Mouse (Mus musculus) C2C12 (cell line): ENCODE results near the gene Med4. TPM values are rescaled to one million over a fixed set of nuclear protein-coding genes. Genes with fewer than 3 reads are reported as not detected.

Source experiments
- H3K27me3 ChIP-seq: one replicate; pipeline ENCODE4 v1.6.1; 2011; ENCODE audit not compliant: control insufficient read depth, insufficient read depth, insufficient read length
- H3K36me3 ChIP-seq: one replicate; pipeline ENCODE4 v1.6.1; 2011; ENCODE audit not compliant: control insufficient read depth, insufficient read depth
- H3K4me3 ChIP-seq: one replicate; pipeline ENCODE4 v1.5.1; 2011; ENCODE audit warnings: mild to moderate bottlenecking, control low read depth; ENCODE audit not compliant: poor library complexity, insufficient read depth, severe bottlenecking
- H3K79me2 ChIP-seq: one replicate; pipeline ENCODE4 v1.6.1; 2011; ENCODE audit not compliant: control insufficient read depth, insufficient read depth
- H3K79me3 ChIP-seq: one replicate; pipeline ENCODE4 v1.6.1; 2011; ENCODE audit warnings: low read depth, control low read depth
- H3ac ChIP-seq: one replicate; pipeline ENCODE3; 2011; ENCODE audit warnings: low read depth; ENCODE audit not compliant: control insufficient read depth, insufficient read length
- CEBPB ChIP-seq: IDR thresholded peaks from one replicate; pipeline ENCODE4 v1.6.1; 2011; ENCODE audit warnings: low read depth, mild to moderate bottlenecking, control low read depth, moderate library complexity
- CTCF ChIP-seq: IDR thresholded peaks from one replicate; pipeline ENCODE4 v1.5.1; 2011; ENCODE audit not compliant: control insufficient read depth, insufficient read depth, insufficient read length
- FOSL1 ChIP-seq: IDR thresholded peaks from one replicate; pipeline ENCODE4 v1.8.0; 2011; ENCODE audit warnings: mild to moderate bottlenecking, low read length; ENCODE audit not compliant: poor library complexity, insufficient read depth, severe bottlenecking
- MAX ChIP-seq: IDR thresholded peaks from one replicate; pipeline ENCODE4 v1.6.1; 2011; ENCODE audit warnings: mild to moderate bottlenecking, control low read depth
- MYOD1 ChIP-seq: IDR thresholded peaks from one replicate; pipeline ENCODE4 v1.6.1; 2011; ENCODE audit warnings: low read depth; ENCODE audit not compliant: control insufficient read depth, insufficient read length
- MYOG ChIP-seq: IDR thresholded peaks from one replicate; pipeline ENCODE4 v1.6.1; 2011; ENCODE audit not compliant: control insufficient read depth, insufficient read length; ENCODE audit errors: extremely low read depth
- USF1 ChIP-seq: IDR thresholded peaks from one replicate; pipeline ENCODE4 v1.6.1; 2011; ENCODE audit warnings: low read depth, mild to moderate bottlenecking, control low read depth, moderate library complexity
- long read RNA-seq, 2 experiments: library from polyadenylated mRNA; unstranded; transcript quantifications; one replicate each; pipeline ENCODE4 v2.0.0; 2019 to 2020
- polyA plus RNA-seq: library from polyadenylated mRNA; unstranded; fragments of >200 nt; fragmentation: generic; extraction: Trizol; gene quantifications from one replicate; pipeline ENCODE4 v1.2.1, GENCODE M21; 2012; ENCODE audit warnings: missing spikeins

Gene Med4
- polyA plus RNA-seq = 31.6 TPM
- long read RNA-seq, experiment 1, transcript Med4-201 (7 exons, 1,328 nt) = major isoform, 40 of 43 reads
- long read RNA-seq, experiment 1, partial matches to known transcripts = 3 of 43 reads
- long read RNA-seq, experiment 1, other reads (novel, unspliced or antisense) = 0 of 43 reads
- long read RNA-seq, experiment 2, transcript Med4-201 (7 exons, 1,328 nt) = major isoform, 74 of 77 reads
- long read RNA-seq, experiment 2, partial matches to known transcripts = 0 of 77 reads
- long read RNA-seq, experiment 2, other reads (novel, unspliced or antisense) = 3 of 77 reads

DNA sequence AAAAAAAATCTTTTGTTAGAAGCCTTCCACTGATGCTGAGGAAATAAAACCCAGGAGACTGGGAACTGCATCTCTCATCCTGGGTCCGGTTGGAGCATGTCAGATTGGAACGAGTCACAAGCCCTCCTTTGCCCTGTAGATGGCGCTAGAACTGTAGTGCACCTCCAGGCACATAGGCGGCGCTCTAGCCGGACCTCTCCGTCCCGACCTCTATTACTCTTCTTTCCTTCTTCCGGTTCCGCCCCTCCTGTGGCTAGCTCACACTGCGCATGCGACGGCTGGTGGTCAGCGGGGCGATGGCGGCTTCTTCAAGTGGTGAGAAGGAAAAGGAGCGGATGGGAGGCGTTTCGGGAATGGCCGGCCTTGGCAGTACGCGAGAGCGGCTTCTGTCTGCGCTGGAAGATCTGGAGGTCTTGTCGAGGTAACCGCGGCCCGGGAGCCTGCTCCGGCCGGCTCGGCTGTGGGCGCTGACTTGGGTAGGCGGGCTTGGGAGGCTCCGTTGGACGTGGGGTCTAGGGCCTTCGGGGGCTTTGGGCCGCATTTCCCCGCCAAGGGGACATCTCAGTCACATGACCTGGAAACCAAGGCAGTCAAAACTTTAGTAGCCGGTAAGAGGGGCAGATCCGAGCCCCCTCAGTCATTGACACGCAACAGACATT is at the start of gene Med4:
Gene Med4, plus strand, starts transcription at position 261 of the 659 bp plus-strand sequence.
- H3K79me2 ChIP-seq = peaks cover 41% of the 10 kb centered on the region
- no peaks in the 10 kb centered on the region for H3K27me3 ChIP-seq
- H3ac ChIP-seq = peak within 1 kb of the TSS; percentile 76
- peaks cover 19% of the 10 kb centered on the region for H3K79me3 ChIP-seq
- H3K4me3 ChIP-seq = peak within 1 kb of the TSS; percentile 89
- peaks cover 14% of the 10 kb centered on the region for H3K36me3 ChIP-seq
- TF ChIP-seq MYOD1 = no peak
- TF ChIP-seq MYOG = no peak
- TF ChIP-seq FOSL1 = no peak
- TF ChIP-seq CTCF = peak; percentile 93
- peak; percentile 55 for TF ChIP-seq USF1
- no peak for TF ChIP-seq CEBPB
- TF ChIP-seq MAX = no peak

DNA sequence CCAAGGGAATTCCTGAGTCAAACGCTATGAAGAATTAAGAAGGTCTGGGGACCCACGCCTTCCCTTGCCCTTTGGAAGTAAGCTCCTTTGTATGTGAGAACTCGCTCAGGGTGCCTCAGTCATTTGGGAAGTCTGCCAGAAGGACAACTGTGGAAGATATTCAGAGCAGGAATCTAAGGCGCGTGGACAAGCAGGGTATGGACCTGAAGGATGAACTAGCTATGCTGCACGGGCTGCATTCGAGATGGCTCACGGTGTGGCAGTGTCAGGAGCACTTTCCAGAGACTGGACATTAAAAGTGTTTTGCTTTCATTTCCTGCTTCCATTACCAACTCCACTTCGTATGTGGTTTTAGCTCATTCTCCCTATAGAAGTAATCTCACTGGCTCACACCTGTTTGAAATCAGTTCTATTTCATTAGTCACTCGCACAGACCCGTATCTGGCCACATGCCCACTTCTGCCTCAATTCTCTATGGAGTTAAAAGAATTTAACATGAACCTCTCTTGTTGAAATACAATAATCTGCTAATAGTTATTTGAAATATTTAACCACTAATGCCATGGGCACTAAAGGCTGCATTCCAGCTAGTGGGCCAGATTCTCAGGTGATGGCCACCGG is 49.2 kb upstream of the Med4 start:
- Histone ChIP-seq H3K79me2 (no peaks in the 10 kb centered on the region), H3K27me3 (no peaks in the 10 kb centered on the region), H3K79me3 (no peaks in the 10 kb centered on the region), H3K36me3 (no peaks in the 10 kb centered on the region), H3ac (peak overlapping the region; percentile 5), H3K4me3 (no peak overlapping the region)
- peak; percentile 20 for TF ChIP-seq MYOD1
- TF ChIP-seq FOSL1 = no peak
- no peak for TF ChIP-seq MAX

DNA sequence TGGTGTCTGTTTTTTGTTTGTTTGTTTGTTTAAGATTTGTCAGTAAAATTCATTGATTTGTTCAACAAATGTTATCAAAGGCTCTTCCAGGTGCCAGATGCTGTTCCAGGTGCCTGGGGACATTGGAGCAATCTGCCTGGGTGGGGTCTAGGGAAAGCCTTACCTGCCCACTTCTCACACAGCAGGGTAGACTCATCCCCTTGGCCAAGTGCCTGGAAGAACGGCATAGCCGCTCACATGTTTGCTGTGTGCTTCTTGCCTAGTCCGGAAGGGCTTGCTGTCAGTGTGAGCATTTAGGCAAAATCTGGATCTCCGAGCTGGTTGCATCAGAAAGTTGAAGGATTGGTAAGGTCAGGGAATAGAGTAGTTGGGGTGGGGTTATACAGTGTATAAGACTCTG is 47.6 kb upstream of the Med4 start:
- no peaks in the 10 kb centered on the region for H3K36me3 ChIP-seq
- H3K79me3 ChIP-seq = no peaks in the 10 kb centered on the region
- H3K79me2 ChIP-seq = no peaks in the 10 kb centered on the region
- no peak for TF ChIP-seq CEBPB
- no peak for TF ChIP-seq FOSL1
- TF ChIP-seq MAX = no peak
- TF ChIP-seq CTCF = no peak
- TF ChIP-seq MYOD1 = no peak
- TF ChIP-seq MYOG = no peak
- no peak for TF ChIP-seq USF1
- H3K4me3 ChIP-seq = no peak overlapping the region
- no peak overlapping the region for H3ac ChIP-seq
- no peaks in the 10 kb centered on the region for H3K27me3 ChIP-seq

GRCm38 (mm10) chr14:73467697-73468096 is 42.1 kb upstream of the Med4 start:
- no peak overlapping the region for H3K4me3 ChIP-seq
- H3ac ChIP-seq = no peak overlapping the region
- TF ChIP-seq MAX (no peak), USF1 (no peak), MYOG (no peak), MYOD1 (no peak)
- no peaks in the 10 kb centered on the region for H3K27me3 ChIP-seq
- H3K79me2 ChIP-seq = no peaks in the 10 kb centered on the region
- H3K36me3 ChIP-seq = no peaks in the 10 kb centered on the region
- H3K79me3 ChIP-seq = no peaks in the 10 kb centered on the region

DNA sequence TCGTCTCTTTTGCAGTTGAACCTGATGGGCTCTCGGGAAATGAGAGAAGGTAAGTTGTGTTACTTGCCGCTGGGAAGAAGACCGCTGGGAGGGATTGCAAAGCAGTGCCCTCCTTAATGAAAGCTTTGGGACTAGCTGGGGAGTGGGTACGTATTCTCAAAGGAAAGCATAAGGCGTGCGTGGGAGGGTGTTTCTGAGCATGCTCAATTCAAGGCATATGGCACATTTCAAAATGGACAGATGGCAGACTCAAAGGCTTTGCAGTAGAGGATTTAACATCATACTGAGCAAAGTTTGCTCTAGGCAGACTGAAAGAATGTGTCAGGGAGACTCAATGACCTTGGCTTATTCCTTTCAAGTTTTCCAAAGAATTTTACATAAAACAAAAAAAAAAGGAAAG is 40.3 kb upstream of the Med4 start:
- H3K4me3 ChIP-seq = no peak overlapping the region
- H3K79me2 ChIP-seq = no peaks in the 10 kb centered on the region
- no peaks in the 10 kb centered on the region for H3K36me3 ChIP-seq
- TF ChIP-seq CTCF (no peak), MAX (no peak), MYOG (no peak)
- H3ac ChIP-seq = no peak overlapping the region
- no peaks in the 10 kb centered on the region for H3K79me3 ChIP-seq
- no peaks in the 10 kb centered on the region for H3K27me3 ChIP-seq
